Mouse (Mus musculus): ENCODE results near the gene Gm45717.

DNA sequence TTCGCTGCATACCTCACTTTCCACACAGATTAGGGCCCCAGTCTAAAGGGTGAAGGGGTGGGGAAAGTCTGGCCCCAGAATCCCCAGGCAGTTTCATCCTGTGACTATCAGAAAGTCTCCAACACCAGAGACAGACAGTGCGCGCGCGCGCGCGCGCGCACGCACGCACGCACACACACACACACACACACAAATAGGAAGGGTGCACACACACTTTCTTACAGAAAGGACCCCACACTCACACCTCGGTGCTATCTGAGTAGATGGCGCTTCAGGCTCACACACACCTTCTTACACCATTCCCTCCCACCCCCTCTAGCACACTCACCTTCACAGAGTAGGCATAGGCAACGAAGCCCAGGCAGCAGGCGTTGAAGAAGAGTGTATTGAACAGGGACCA lies 395 bp downstream of the Gm45717 start:
- TF ChIP-seq TAL1 (IDR thresholded peaks at IDR 0.05; ENCODE audit: low read length) (no peak), GATA1 (IDR thresholded peaks at IDR 0.05; ENCODE audit: low read length) (no peak)

All from erythroblast, embryonic 14.5 days (primary cell).